Mouse (Mus musculus) R1 (cell line): ENCODE measurements around the gene Zdhhc6.

Experiments used
- DNase-seq: peaks from one replicate; pipeline ENCODE4 v3.0.0-alpha.2; 2018; ENCODE audit warnings: low read depth, low spot score

Gene Zdhhc6

DNA sequence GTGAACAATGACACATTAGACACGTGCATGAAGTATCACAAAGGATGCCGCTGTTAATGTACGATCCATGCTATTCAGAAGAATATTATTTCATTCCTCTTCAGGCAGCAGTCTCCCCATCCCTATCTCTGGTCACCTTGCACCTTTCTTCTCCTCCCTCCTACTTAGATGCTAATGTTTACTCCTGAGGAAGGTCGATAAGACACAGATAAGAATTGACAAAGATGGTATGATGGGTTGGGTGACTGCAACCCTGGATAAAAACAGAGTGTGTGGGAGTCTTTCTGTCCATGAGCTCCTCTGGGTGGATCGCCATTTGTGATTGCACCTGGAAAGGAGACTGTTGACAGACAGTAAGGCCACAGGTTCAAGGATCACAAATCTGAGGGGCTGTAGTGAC, 57.3 kb downstream of the Zdhhc6 start:
- no peak for DNase-seq

DNA sequence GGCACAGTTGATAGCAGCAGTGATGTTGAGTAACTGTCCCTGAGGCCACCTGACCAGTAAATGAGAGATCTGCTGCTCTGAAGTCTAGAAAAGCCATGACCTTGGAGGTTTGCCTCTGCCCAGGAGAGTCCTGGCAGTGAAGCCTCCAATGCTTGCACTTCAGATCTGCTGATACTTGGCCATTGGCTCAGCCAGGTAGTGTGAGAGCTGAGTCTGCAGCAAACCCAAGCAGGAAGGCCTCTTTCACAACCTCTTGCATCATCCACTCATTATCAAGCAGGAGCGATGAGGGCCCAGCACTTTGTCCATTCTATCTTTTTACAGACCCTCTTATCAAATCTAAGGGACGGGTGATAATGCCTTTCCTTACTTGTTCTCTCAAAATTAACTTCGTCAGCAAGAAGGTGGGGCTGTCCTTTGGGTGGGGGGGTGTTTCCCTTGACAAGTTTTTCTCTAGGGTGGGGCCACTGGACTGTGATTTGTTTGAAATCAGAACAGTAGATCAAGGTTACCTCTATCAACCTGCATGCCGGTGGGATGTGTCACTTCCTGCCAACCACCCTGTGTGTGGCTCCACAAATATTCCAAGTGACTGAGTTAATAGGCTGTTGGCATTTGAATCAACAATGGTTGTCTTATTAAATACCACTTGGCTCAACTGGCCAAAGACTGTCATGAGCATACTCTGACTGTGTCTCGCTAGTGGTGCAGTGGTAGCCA, 58.0 kb downstream of the Zdhhc6 start:
- peak; percentile 13 for DNase-seq

DNA sequence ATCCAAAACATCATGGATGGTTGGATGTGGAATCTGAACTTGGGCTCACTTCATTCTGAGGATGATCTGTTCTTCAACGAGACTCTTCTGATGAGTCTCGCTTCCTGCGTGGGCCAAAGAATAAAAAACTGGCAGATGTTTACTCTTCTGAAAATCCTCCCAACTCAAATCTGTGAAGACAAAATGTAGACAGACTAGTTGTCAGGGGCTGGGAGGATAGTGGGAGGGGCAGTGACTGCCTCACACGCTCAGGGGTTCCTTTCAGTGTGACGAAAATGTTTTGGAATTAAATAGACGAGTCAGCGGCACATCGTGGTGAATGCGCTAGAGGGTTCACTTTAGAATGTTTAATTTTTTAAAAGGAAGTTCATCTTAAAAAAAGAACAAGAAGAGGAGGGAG, 59.7 kb downstream of the Zdhhc6 start:
- no peak for DNase-seq

DNA sequence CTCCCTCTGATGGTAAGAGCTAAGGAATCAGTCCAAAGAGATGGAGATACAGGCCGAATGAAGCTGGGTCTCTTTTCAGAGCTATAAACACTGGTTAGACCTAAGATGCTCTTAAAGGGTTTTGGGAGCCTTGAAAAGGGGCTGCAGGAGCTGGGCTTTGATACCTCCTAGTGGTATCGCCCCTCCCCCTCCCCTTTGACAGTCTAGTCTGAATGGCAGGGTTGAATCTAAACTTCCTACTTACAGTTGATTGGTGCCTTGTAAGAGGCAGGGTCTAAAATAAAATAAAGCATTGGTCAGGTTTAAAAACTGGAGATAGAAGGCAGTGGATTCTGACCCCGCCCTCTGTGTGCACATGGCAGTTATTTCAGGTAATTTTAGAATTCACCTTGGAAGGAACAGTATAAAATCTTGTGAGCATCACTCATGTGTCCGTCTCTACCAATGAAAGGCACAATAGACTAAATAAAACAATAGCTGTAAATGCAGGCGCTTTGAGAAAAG, 61.3 kb downstream of the Zdhhc6 start:
- peak; percentile 84 for DNase-seq

DNA sequence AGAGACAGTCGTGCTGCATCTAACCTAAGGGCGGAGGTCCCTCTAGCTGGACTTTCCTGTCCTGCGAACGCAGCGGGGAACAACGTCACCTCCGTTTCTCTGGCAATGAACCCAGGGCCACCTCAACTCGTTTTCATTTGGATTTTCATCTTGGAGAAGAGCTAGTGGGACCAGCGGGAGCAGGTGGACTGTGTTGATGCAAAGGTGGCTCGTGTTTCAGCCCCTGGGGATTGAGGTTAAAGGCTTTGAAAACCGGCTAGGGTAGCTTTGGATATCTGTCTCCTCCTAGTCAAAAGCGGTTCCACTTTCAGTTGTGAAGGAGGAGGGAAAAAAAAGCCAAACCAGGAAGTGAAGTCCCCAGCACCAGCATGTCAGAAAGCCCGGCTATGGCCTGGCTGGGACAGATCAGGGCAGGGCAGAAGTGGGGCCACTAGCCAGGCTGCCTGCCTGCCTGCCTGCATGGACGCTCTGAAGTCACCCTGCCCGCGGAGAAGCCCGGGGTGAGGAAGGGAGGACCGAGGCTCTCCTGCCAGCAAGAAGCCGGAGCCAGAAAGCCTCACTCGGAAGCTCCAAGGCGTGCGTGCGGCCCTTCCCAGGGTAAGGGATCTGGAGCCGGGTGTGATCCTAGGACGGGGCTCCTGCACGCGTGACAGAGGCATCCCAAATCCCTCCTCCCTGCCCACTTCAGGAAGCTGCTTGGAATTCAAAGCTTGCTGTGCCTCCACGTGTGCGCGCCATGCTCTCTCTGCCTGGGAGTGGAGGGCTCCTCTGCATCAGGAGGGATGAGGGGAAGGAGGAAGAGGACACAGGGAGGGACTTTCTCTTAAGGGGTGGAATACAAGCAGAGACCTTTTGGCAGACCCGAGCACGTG, 62.0 kb downstream of the Zdhhc6 start:
- DNase-seq: peak; percentile 70

DNA sequence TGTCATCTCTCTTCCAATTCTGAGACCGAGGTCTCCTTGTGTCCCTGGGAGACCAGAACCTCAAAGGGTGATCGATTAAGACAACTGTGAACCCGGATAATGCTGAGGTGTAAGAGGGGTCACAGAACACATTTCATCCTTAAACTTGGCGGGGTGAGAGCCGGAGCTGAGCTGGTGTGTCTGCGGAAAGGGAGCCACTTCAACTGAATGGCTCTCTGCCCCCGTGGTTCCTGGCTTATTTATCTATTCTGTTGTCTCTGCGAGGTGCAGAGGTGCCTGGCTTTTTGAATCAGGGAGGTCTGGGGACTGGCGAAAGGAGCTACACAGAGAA, 62.6 kb downstream of the Zdhhc6 start:
- no peak for DNase-seq

DNA sequence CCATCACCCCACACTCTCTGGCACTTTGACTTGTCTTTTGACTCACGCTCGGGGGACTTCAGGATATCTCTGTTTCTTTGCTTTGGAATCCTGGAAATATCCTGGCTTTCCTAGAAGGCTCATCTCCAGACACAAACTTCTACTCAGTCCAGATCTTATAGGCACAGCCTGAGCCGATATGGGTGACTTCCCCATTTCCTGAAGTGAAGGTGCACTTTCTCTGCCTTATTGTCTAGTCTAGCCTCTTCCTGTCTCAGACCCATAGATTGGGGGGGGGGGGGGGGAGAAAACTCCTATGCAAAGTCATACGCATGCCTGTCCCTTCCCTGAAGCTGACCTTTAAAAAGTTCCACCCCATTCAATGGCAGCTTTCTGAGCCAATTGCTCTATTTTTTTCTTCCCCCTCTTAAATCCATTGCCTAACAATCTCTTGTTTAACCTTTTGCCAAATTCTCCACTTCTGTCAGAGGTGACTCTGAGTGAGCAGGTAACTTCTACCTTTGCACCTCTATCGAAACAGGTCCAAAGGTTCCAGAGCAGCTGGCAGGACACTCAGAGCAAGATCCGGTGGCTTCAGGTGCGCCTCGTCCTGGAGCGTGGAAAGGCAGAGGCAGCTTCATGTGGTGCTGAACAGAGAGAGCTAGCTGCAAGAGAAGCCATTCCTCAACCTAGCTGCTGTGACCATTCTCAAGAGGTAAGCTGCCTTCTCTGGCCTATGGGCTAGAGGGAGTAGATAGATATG, 64.3 kb downstream of the Zdhhc6 start, which contains the start of gene Acsl5:
Acsl5 (plus strand) TSS at position 556 of the 742 bp plus-strand sequence.
- peak; percentile 6 for DNase-seq

DNA sequence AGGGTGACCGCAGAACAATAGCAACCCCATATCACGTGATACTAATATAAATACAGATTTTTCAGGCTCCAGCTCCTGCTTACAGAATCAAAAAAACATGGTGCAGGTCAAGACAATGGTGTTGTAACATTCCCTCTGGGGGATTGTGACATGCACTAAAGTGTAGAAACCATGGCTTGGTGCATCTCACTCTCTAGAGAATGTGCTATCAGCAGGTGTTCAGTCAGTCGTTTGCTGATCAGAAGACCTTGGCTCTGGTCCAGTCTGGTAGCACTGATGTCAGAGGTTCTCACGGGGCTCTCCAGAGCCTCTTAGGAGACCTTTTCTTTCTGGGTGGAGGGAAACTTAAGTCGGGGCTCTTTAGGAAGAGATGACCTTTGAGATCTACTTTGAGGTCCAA, 65.4 kb downstream of the Zdhhc6 start:
- no peak for DNase-seq

DNA sequence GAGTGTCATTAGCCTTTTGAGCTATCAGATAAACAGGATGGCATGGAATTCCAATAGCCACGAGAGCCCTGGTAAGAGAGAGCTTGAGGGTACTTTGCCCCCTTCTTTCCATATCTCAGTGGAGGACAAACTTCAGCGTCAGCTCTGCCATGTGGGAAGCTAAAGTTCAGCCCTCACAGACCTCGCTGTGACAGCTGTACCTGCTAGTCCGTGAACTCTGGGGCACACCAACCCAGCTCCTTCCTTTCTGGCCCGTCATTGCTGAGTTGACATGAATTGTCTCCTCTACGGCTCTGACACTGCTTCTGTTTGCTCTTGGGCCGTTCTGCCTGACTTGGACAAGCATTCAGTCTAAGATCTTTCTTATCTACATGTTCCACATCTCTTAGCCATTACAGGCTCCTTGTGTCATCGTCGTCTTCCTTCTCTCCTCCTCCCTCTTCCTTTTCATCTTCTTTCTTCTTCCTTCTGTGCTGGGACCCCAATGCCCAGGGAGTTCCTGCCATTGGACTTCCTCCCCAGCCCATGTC, 67.8 kb downstream of the Zdhhc6 start:
- DNase-seq: no peak

DNA sequence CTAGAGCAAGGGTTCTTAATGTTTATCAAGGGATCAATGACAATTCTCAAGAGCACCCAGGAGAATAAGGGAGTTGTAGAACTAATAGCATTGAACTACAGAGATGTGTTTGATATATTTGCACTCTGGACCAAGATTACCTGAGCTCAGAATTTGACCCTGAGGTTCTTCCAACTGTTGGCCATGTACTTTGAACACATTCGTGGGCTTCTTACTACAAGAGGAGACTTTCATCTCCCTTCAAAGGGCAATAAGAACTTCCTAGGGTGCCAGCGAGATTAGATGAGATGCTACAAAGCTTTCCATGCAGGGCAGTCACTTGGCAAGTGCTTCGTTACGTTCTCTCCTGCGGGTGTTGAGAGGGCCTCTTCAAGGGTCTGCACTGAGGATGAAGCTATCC, 68.3 kb downstream of the Zdhhc6 start:
- no peak for DNase-seq

DNA sequence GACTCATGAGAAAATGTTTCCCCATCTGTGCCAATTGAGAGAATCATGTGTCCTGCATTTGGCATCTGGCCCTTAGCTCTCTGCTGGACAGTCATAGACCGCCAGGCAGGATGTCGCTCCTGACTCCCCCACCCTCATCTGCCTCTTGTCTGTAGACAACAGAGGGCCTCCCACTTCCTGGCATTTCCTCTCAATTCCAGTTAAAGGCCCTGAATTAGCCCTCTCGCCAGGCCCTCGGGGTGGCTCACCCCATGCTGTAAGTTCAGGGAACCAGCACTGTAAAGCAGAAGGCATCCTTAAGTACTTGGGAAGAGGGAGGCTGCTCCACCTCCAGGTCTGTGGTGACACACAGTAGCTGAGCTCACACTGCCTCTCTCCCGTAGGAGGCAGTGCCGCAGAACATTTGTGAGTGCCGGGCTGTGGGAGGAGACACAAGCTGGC, 71.0 kb downstream of the Zdhhc6 start:
- no peak for DNase-seq

DNA sequence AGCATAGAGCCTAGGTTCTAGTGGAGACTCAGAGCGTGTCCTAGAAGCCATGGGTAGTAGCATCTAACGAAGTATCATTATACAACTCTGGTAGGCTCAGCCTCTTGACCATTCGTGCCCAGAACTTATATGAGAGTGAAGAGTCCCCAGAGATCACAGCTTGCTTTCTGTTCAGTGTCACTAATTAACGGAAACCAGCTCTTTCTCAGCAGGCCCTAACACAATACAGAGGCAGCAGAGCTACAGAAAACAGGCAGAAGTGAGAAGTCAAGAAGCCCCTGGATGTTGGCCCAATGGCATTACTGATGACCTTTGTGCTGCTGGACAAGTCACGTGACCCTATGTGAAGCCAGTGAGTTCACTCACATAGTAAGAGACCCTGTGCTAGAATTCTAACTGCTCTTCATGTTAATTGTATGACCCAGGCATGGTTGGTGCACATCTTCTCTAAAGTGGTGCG, 74.6 kb downstream of the Zdhhc6 start, which contains the start of gene Gucy2g:
Gucy2g (minus strand) TSS at position 51 of the 460 bp plus-strand sequence.
- no peak for DNase-seq

DNA sequence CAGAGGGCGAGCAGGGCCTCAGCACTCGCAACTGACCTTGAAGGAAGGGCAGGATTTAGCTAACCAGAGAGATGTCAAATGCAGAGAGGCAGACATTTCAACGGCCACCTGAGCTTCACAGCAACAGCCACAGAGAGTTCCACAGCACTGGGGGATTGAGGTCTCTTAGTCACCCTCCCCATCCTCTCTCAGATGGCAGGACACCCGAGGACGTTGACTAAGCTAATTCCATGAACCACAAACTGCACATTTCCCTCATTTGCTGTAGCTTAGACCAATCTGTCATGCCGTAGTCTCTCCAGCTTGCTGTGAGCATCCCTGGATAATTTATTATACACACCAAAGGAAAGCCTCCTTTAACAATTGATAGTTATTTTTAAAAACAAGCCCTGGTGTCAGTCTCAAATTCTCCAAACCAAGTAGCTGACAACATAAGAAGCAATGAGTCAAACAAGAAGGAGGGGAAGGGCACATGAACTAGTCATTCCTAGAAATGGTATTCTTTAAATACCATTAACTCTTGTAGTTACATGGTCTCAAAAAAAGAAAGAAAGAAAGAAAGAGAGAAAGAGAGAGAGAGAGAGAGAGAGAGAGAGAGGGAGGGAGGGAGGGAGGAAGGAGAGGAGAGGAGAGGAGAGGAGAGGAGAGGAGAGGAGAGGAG, 75.9 kb downstream of the Zdhhc6 start:
- DNase-seq: no peak

DNA sequence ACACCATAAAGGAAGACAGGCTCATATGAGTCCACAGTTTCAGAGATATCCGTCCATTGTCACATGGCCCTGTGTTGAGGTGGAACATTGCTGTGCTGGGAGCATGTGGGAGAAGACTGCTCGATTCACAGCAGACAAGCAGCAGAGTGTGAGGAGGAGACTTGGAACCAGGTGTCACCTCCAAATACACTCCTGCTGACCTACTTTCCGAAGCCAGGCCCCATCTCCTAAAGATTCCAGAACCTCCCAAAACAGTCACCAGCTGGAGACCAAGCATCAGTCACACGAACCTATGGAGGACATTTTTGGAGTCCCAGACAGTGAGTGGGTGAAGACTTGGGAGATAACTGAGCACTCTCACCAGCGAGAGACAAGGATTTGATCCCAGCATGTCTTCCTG, 79.3 kb downstream of the Zdhhc6 start:
- no peak for DNase-seq

DNA sequence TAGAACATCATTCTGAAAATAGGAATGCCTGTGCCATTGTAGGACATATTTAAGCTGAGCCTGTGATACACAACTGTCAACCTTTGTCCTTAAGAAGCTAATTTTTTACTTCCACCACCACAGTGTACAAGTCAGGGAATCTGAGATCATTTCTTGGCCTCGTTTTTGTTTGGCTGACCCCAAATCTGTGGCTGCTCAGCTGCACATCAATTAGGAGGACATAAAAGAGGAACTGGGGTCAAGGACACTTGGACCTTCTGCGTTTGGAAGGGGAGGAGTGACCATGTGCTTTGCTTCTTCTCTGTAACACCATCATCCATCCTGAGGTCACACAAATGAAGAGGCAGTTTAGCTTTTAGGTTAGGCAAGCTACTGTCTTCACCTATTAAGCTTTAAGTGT, 79.8 kb downstream of the Zdhhc6 start:
- DNase-seq: no peak

DNA sequence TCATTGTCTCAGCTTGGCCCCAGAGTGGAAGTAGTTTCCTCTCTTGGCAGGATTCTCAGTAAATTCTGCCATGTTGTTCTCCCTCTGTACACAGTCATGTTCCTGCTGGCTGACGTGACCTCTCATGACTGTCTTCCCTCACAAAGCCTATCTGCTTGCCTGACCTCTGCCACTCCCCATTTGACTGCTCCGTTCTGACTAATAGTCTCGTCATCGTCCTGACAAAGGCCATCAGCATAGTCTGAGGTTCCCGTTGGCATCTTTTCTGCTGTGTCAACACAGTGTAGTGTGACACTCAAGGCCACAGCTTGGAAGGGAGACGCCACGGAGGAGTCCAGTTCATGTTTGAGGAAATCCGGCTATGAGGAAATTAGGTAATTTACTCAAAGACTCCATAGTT, 83.7 kb downstream of the Zdhhc6 start:
- DNase-seq: no peak

DNA sequence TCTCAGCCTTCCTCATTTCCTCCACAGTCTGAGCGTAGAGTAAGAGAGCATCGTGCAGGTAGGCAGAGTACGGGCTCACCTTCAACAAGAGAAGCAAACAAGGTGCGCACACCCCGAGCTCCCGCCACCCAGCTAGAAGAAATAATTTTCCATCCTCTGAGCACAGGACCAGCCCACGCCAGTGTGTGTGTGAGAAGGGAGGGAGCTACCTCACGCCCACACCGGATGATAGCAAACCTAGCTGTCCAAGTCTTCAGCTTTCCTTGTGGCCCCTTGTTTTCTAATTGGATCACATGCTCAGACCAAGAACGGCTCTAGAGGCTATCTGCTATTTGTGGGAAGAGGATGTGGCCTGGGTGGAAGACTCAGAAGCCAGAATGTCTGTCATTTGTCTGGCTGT, 84.8 kb downstream of the Zdhhc6 start:
- DNase-seq: no peak

DNA sequence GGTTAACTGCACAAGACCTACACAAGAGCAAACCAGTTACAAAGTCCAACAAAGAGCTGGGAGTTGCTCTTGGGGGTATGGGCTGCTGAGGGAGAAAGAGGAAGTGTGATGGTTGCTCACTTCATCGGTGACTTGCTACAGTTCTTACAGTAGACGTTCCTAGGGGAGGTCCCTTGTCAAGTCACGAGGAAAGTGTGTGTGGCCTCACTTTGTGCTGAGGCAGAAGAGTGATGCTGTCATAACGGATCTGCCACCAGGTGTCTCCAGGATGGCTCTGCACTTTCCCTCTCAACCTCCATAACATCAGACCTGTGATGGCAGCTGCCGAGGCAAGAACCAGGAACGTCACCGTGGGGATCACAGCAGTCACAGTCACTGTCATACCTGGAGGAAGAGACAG, 88.7 kb downstream of the Zdhhc6 start:
- no peak for DNase-seq

DNA sequence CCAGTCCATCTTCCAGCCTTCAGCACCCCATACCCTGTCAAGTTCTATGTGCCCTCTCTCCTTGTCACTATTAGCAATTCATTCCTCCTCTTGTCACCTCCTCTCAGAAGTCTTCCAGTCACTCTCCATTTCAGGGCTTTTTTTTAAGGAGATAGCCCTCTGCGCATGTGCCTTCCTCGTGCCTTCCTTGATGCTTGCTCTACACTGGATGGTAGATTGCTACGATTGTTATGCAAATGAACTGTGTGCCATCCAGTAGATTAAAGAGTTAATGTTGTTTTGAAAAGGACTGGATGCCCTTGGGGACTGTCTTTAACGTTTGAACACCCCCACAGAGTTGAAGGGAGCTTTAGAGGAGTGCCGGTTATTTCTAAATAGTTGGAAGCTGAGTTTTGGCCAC, 89.2 kb downstream of the Zdhhc6 start:
- DNase-seq: peak; percentile 44

DNA sequence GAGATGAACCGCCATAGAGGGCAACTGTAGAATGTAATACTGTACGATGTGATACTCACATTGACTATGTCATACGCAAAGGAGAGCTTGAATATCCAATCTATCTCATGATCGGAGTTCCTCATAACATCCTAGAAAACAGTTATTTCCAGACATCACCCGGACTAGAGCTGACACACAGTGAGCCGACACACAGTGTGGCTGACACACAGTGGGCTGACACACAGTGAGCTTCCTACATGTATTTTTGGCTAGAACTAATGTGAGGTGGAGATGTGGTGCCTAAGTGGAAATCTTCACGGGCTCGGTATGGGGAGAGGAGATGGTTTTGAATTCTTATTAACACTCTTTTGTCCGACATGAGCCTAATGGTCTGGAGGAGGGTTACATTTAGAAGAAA, 93.6 kb downstream of the Zdhhc6 start:
- DNase-seq: no peak
